Mouse (Mus musculus): ENCODE measurements around the gene Sbno1. TPM values are rescaled to one million over a fixed set of nuclear protein-coding genes. Genes with fewer than 3 reads are reported as not detected.

The Sbno1 gene
- polyA plus RNA-seq, 1 experiment from 2014 or later: 102 TPM

DNA sequence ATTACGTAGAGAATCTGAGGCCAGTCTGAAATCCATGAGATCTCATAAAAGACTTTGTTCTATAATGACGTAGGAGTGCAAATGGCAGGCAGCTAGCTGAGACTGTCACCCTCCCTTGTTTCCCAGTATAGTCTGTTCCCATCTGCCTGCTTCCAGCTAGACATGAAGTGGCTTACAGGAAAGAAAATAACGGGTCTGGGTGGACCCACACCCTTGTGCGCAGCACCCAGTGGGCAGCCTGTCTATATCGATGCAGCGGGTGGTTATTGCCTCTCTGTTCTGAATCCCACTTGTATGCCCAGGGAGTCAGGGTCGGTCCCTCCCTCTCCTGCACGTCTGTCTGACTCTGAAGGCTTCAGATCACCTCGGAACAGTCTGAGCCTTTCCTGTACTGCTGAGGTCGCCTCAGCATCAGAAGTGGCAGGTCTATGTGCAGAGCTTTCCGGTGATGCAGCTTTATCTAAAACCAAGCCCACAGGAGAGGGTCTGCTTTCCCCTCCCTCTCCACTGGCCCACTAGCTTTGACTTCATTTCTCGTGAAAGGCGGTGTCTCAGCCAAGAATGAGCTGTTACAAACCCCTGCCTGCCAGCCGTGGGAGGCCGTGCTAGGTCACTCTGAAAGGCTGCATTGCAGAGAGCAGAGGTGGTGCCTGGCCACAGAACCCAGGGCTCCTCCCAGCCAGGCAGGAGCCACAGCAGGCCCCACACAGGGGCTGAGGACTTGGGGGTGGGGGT lies 26.9 kb upstream of the Sbno1 start:
- WGBS: 77% methylated on average over 15 of the region's 15 CpGs
- H3K4me2 ChIP-seq: no peak overlapping the region
- no peak overlapping the region for H3K27ac ChIP-seq

DNA sequence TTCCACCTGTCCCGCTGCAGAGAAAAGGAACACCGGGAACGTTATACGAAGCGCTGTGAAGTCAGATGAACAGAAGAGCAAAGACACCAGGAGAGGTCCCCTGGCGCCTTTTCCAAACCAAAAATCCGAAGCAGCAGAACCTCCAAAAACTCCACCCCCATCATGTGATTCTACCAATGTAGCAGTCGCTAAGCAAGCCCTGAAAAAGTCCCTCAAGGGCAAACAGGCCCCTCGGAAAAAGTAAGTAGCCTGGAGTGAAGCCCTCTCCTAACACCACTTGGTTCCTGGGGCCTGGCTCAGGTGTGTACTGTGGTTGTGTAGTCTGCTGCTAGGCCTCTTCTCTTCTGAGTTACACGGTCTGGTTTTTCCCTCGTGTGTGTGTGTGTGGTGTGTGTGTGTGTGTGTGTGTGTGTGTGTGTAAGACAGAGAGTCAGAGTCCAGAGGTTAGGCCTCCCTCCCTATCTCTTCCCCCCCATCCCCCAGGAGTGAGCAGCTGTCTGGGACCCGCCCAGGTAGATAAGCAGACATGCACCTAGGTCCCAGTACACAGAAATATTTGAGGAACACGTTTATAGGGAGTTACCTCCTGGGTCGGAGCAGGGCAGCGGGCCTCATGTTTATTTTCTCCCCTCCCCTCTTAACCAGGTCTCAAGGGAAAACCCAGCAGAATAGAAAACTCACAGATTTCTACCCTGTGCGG lies 25.0 kb upstream of the Sbno1 start:
- H3K36me3 ChIP-seq (replicated peaks): peaks cover 38% of the 10 kb centered on the region; the same call in 1 of the 2 replicates
- ATAC-seq (replicated peaks): no peak
- no peak overlapping the region for H3K4me2 ChIP-seq
- no peak overlapping the region for H3K9ac ChIP-seq
- peaks cover 23% of the 10 kb centered on the region for H3K4me1 ChIP-seq
- 89% methylated on average over 16 of the region's 16 CpGs for WGBS
- no peak overlapping the region for H3K27ac ChIP-seq
- no peaks in the 10 kb centered on the region for H3K27me3 ChIP-seq (replicated peaks)
- H3K4me3 ChIP-seq: no peak overlapping the region
- no peaks in the 10 kb centered on the region for H3K9me3 ChIP-seq

More for the DNA sequence above, 26.9 kb upstream of the Sbno1 start:
- no peaks in the 10 kb centered on the region for H3K27me3 ChIP-seq (replicated peaks)
- no peaks in the 10 kb centered on the region for H3K9me3 ChIP-seq
- no peak overlapping the region for H3K4me3 ChIP-seq
- H3K36me3 ChIP-seq (replicated peaks): peaks cover 45% of the 10 kb centered on the region; the same call in 1 of the 2 replicates
- H3K4me1 ChIP-seq: 0 out of 2 replicates have a peak, but pooled peaks cover 9% of the 10 kb centered on the region
- H3K9ac ChIP-seq: no peak overlapping the region
- ATAC-seq (replicated peaks): no peak

DNA sequence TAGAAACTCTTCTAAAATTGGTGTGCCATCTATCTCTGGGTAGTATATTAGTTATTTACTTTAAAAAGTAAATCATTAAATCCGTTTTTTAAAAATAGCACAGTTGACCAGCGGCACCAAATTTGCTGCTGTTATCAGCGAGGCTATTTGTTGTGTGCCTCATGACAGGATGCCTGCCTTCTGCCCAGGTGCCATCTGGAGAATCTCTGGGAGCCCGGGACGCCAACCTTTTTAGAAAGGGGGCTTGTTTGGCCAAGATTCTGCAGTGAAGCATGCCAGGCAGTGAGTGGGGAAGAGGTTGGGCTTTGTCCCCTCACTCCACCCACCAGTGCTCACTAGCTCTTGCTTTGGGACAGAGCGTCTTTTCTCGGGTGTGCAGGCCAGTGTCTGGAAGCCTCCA lies 24.2 kb upstream of the Sbno1 start:
- Histone ChIP-seq H3K4me3 (no peak overlapping the region), H3K9me3 (no peaks in the 10 kb centered on the region), H3K9ac (no peak overlapping the region), H3K36me3 (replicated peaks) (peaks cover 36% of the 10 kb centered on the region; the same call in 1 of the 2 replicates), H3K4me1 (peaks cover 23% of the 10 kb centered on the region), H3K27ac (no peak overlapping the region), H3K27me3 (replicated peaks) (no peaks in the 10 kb centered on the region), H3K4me2 (no peak overlapping the region)
- 92% methylated on average over 7 of the region's 7 CpGs for WGBS
- ATAC-seq (replicated peaks): no peak

DNA sequence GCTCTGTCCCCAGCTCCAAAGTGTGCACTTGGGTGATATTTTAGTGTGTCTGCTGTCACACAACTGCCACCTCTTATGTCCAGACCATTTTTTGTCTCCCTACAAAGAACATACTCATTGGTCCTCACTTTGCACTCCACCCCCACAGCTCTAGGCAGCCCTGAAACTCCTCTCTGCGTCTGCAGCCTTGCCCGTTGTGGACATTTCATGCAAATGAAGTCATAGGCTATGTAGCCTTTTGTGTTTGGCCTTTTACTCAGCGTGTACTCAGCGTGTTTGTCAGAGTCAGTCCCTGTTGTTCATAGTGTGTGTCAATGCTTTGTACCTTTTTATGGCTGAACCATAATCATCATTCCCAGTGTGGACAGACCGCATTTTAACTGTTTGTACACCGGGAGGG lies 23.7 kb upstream of the Sbno1 start:
- H3K9ac ChIP-seq: no peak overlapping the region
- ATAC-seq (replicated peaks): no peak
- no peak overlapping the region for H3K4me3 ChIP-seq
- no peak overlapping the region for H3K4me2 ChIP-seq
- peaks cover 33% of the 10 kb centered on the region; the same call in 1 of the 2 replicates for H3K36me3 ChIP-seq (replicated peaks)
- no peaks in the 10 kb centered on the region for H3K27me3 ChIP-seq (replicated peaks)
- no peak overlapping the region for H3K27ac ChIP-seq
- WGBS: 72% methylated on average over 6 of the region's 6 CpGs
- H3K4me1 ChIP-seq: peaks cover 29% of the 10 kb centered on the region
- no peaks in the 10 kb centered on the region for H3K9me3 ChIP-seq

DNA sequence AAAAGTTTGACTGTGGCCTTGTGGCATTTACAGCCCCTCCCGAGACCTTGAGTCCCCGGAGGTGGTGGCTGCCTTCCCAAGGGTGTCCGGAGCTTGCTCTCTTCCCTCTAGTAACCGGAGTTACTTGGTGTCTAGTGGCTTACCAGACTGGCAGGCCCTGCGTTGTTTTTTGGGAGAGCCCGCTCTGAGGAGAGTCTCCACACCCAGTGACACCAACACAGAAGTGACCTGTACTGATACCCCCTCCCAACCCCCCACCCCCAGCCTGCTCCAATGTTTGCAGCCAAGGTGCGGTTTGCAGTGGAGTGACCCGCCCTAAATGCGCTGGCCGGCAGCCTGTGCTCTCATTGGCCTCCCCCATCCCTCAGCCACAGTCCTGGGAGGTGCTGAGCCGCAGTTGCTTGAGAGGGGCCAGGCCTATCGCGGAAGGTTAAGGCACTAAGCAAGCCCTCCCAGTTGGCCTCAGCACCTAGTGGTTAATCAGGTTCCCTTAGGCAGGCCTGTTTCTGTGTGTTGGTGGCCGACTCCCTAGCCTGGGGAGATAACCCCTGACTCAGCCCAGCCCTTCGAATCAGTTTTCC lies 20.6 kb upstream of the Sbno1 start:
- 2% methylated on average over 15 of the region's 15 CpGs for WGBS

DNA sequence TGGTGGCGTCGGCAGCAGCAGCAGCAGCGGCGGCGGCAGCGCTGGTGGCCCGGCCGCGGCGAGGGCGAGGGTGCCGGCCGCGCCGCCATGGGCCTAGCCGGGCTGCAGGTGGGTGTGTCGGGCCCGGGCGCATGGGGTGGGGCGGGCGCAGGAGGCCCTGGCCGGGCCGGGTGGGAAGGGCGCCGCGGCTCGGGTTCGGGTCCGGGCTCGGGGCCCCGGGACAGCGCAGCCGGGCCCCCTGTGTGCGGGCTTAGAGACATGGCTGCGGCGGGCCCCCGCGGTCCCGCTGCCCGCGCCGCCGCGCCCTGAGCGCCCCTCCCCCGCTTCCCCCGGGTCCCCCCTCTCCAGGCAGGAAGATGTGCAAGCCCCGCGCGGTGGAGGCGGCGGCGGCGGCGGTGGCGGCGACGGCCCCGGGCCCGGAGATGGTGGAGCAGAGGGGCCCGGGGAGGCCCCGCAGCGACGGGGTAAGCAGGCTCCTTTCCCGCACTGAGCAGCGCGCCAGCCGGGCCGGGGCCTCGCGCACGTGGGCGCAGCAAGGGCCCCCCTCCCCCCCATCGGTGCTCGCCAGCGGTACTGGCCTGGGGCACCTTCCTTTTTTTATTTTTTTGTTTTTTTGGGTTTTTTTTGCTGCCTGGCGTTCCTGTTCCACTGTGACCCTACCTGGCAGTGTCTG lies 20.0 kb upstream of the Sbno1 start:
- Histone ChIP-seq H3K4me2 (peak overlapping the region; percentile 94), H3K36me3 (replicated peaks) (peaks cover 20% of the 10 kb centered on the region; the same call in 1 of the 2 replicates), H3K27me3 (replicated peaks) (no peaks in the 10 kb centered on the region), H3K9me3 (no peaks in the 10 kb centered on the region), H3K9ac (peak overlapping the region; percentile 93), H3K27ac (peak overlapping the region; percentile 81), H3K4me3 (peak overlapping the region; percentile 91), H3K4me1 (peaks cover 33% of the 10 kb centered on the region)
- under 1% methylated on average over 48 of the region's 77 CpGs for WGBS
- ATAC-seq (replicated peaks): peak; percentile 70

More for the DNA sequence above, 20.6 kb upstream of the Sbno1 start:
- Histone ChIP-seq H3K4me3 (peak overlapping the region; percentile 91), H3K4me2 (peak overlapping the region; percentile 94), H3K36me3 (replicated peaks) (peaks cover 20% of the 10 kb centered on the region; the same call in 1 of the 2 replicates), H3K9ac (peak overlapping the region; percentile 93), H3K27me3 (replicated peaks) (no peaks in the 10 kb centered on the region), H3K4me1 (peaks cover 32% of the 10 kb centered on the region), H3K9me3 (no peaks in the 10 kb centered on the region), H3K27ac (no peak overlapping the region)
- ATAC-seq (replicated peaks): no peak

DNA sequence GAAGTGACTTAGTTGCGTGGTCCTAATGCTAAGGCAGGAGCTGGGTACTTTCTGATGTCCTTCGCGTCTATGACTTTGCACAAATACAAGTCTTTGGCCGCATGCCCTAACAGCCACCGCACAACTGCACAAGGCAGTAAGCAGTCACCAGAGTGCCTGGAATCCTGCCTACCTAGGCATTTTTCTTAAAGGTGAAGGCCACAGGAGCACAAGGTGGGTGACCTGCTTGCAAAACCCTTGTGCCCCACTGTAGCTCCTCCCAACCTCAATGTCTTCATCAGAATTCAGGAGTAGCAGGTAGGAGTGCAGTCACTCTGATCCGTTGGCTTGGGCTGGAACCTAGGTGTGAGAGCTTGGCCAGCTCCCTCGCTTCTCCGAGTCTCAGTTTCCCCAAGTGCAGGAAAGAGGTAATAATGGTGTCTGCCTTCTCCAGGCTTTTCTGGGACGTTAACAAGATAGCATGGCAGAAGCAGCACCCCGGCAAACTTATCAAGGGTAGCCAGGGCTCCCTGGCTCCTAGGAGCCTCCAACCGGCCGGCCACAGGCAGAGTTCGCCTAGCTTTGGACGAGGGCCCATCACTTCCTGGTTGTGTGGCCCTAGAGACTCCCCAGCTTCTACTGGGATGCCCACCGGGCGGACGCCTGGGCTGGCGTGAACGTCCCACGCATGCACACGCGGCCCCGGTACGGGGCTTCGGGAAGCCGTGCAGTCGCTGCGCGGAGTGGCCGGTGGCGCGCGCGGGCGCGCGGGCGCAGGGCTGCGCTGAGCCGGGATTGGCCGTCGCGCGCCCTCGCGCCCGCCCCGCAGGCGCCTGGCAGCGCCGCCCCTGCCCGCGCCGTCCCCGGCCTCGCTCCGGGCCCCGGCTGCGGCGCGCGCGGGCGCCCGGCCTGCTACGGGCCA lies 19.1 kb upstream of the Sbno1 start:
- WGBS: 6% methylated on average over 58 of the region's 66 CpGs
- Histone ChIP-seq H3K4me1 (peaks cover 42% of the 10 kb centered on the region), H3K4me3 (peak overlapping the region; percentile 91), H3K9ac (peak overlapping the region; percentile 93), H3K36me3 (replicated peaks) (peaks cover 12% of the 10 kb centered on the region; the same call in 1 of the 2 replicates), H3K4me2 (peak overlapping the region; percentile 94), H3K9me3 (no peaks in the 10 kb centered on the region), H3K27me3 (replicated peaks) (no peaks in the 10 kb centered on the region), H3K27ac (peak overlapping the region; percentile 81)
- peak; percentile 92 for ATAC-seq (replicated peaks)

DNA sequence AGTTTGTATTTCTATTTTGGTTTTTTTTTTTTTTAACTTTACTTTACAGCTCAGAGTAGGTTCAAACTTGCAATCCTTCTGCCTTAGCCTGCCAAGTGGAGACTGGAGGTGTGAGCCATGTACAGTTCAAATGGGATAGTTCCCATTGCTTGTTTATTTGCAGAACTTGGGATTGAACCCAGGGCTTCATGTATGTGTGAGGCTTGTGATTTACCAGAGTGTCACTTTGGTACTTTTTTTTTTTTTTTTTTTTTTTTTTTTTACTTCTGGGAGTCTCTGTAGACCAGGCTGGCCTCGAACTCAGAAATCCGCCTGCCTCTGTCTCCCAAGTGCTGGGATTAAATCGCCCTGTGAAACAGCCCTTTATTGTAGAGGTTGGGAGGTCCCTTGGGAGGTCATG lies 18.4 kb upstream of the Sbno1 start:
- Histone ChIP-seq H3K9ac (no peak overlapping the region), H3K4me2 (peak overlapping the region; percentile 94), H3K27ac (0 out of 2 replicates have a peak overlapping the region, but pooled peaks have one; percentile 81), H3K4me3 (no peak overlapping the region), H3K36me3 (replicated peaks) (peaks cover 12% of the 10 kb centered on the region; the same call in 1 of the 2 replicates), H3K27me3 (replicated peaks) (no peaks in the 10 kb centered on the region), H3K9me3 (no peaks in the 10 kb centered on the region), H3K4me1 (peaks cover 41% of the 10 kb centered on the region)
- ATAC-seq (replicated peaks): no peak
- WGBS: 68% methylated on average over 3 of the region's 3 CpGs

DNA sequence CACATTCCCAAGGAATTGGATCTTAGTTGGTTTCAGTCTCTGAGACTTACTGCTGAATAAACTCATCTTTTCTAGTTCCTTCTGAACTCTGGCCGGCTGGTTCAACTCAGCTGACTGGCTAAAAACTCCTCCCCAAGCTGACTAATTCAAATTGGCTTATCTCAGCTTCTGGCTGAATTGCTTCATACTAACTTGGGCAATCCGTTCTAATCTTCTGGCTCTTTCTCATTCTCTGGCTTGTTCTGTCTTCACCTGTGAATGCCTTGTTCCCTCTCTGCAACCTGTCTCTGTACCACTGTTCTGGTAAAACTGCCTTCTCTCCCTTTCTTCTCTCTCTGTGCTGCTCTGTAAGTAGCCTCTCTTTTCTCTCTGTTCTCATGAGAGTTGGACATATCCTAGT lies 16.8 kb upstream of the Sbno1 start:
- H3K4me2 ChIP-seq: no peak overlapping the region
- 88% methylated on average over 2 of the region's 2 CpGs for WGBS
- no peak overlapping the region for H3K27ac ChIP-seq
- H3K4me3 ChIP-seq: no peak overlapping the region
- no peak for ATAC-seq (replicated peaks)
- no peaks in the 10 kb centered on the region for H3K9me3 ChIP-seq
- H3K9ac ChIP-seq: no peak overlapping the region
- peaks cover 39% of the 10 kb centered on the region for H3K4me1 ChIP-seq
- H3K36me3 ChIP-seq (replicated peaks): peaks cover 3% of the 10 kb centered on the region; the same call in 1 of the 2 replicates
- H3K27me3 ChIP-seq (replicated peaks): no peaks in the 10 kb centered on the region

DNA sequence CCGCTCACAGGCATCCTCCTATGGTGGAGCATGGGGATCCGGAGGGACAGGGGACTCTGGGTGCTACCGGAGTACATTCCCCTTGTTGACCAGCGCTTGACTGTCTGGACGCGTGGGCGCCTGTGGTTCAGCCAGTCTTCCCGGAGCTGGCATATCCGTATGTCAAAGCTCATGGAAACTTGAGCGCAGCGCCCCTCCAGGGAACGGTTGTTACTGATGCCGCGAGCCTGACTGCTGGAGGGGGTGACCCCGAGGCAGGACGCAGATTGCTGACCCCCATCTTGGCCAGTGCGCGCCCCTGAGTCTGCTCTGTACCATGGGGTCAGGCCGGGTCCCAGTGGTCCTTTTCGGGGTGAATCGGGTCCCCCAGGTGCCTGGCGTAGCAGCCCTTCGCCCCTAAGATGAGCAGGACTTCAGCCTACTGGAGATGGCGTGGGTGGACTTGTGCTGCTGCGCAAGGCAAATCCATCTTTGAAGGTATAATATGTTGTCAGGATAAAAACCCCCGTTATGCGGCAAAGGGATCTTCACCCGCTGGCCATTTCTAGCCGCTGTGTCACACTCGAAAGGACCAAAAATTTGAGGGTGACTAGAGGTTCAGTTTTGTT lies 14.4 kb upstream of the Sbno1 start:
- no peaks in the 10 kb centered on the region for H3K36me3 ChIP-seq (replicated peaks)
- no peaks in the 10 kb centered on the region for H3K9me3 ChIP-seq
- H3K4me3 ChIP-seq: peak overlapping the region; percentile 68
- no peaks in the 10 kb centered on the region for H3K27me3 ChIP-seq (replicated peaks)
- ATAC-seq (replicated peaks): no peak; the same call in 1 of the 2 replicates
- WGBS: under 1% methylated on average over 30 of the region's 30 CpGs
- peak overlapping the region; percentile 61 for H3K9ac ChIP-seq
- peak overlapping the region; percentile 73 for H3K27ac ChIP-seq
- H3K4me2 ChIP-seq: peak overlapping the region; percentile 100
- peaks cover 25% of the 10 kb centered on the region for H3K4me1 ChIP-seq
